Mouse (Mus musculus) limb, embryonic 15.5 days (tissue): ENCODE data around the gene Eml3. TPM values are rescaled to one million over a fixed set of nuclear protein-coding genes. Genes with fewer than 3 reads are reported as not detected.
A peak's percentile ranks its signal among the peaks of the same experiment; 100 is the strongest.

Experiments used
- ATAC-seq: fragments of 200-750 bp; cut with Nextera tagmentation; 2 replicates; pipeline ENCODE4 v1.8.0; 2017; ENCODE audit warnings: low read depth, moderate TSS enrichment; ENCODE audit not compliant: insufficient number of reproducible peaks, low FRiP score, low TSS enrichment
- H3K27ac ChIP-seq: fragments of 300-500 bp; sonication (generic); 2 replicates; pipeline ENCODE4 v1.5.1; 2015; ENCODE audit warnings: moderate library complexity, mild to moderate bottlenecking, inconsistent platforms
- H3K27me3 ChIP-seq: fragments of 300-500 bp; sonication (generic); 2 replicates; pipeline ENCODE4 v1.6.1; 2015; ENCODE audit warnings: inconsistent platforms
- H3K36me3 ChIP-seq: fragments of 300-500 bp; sonication (generic); 2 replicates; pipeline ENCODE4 v1.6.1; 2015; ENCODE audit warnings: inconsistent platforms
- H3K4me1 ChIP-seq: fragments of 300-500 bp; sonication (generic); 2 replicates; pipeline ENCODE4 v1.6.1; 2015; ENCODE audit warnings: inconsistent platforms
- H3K4me2 ChIP-seq: fragments of 300-500 bp; sonication (generic); 2 replicates; pipeline ENCODE4 v1.6.1; 2015; ENCODE audit warnings: mild to moderate bottlenecking, inconsistent platforms
- H3K4me3 ChIP-seq: fragments of 300-500 bp; sonication (generic); 2 replicates; pipeline ENCODE4 v1.5.1; 2015; ENCODE audit warnings: mild to moderate bottlenecking, inconsistent platforms
- H3K9ac ChIP-seq: fragments of 300-500 bp; sonication (generic); 2 replicates; pipeline ENCODE4 v1.6.1; 2015; ENCODE audit warnings: inconsistent platforms
- H3K9me3 ChIP-seq: fragments of 300-500 bp; sonication (generic); 2 replicates; pipeline ENCODE4 v1.6.1; 2016; ENCODE audit warnings: inconsistent platforms
- WGBS: fragments of 180-500 bp; shearing (Covaris S2); methylation state at CpG from one replicate; pipeline ENCODE4 v1.1.7; 2015; 5-methylcytosine and 5-hydroxymethylcytosine counted together
- polyA plus RNA-seq: library from polyadenylated mRNA; unstranded; fragments of >200 nt; fragmentation: Nextera tagmentation; extraction: Ambion mirVana; gene quantifications from 2 replicates; pipeline ENCODE4 v1.2.1, GENCODE M21; 2015

Eml3 gene
- polyA plus RNA-seq = 41.8 and 42.7 TPM in 2 replicates

DNA sequence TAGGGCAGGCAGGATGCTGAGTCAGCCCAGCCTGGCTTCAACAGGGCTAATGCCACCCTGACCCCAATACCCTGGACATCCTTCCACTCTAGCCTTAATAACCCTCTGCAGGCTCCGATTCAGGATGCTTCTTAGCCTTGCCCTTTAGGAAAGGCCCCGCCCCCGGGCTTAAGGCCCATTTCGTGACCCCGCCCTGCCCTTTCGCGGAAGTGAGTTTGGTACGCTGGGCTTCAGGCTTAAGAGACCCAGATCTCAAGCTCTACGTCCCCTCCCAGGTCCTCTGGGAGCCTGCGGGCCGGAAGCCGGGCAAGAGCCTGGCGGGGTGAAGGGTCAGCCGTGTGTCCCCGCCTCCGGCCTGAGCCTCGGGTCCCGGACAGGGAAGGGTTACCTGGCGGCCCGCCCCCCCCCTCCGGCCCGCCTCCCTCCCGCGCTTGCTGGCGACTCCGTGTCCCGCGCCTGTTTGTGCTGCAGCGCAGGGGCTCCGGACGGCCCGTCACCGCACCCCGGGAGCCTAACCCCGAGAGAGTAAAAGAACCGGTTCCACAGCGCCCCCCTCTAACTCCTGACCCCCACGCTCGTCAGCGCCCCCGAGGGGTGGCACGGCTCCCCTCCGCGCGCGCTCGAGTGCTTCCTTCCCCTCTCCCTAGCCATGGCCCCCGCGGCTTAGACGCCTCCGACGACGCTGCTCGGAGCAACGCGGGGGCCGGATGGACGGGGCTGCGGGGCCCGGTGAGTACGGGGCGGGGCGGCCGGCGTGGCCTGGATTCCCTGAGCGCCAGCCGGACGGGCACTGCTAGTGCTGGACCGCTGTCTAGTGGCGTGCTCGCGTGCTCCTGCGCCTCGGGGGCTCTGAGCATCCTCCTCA, at the start of gene Eml3, which contains the start of gene Rom1:
Gene Eml3, plus strand, starts transcription at position 329 of the 865 bp plus-strand sequence.
Gene Rom1, minus strand, starts transcription at position 133 of the 865 bp plus-strand sequence.
- Histone ChIP-seq H3K4me3 (peak within 1 kb of the TSS; percentile 84), H3K4me1 (peaks cover 29% of the 10 kb centered on the region), H3K9me3 (no peaks in the 10 kb centered on the region), H3K36me3 (peaks cover 46% of the 10 kb centered on the region), H3K27me3 (no peaks in the 10 kb centered on the region), H3K4me2 (peak within 1 kb of the TSS; percentile 74), H3K9ac (peak within 1 kb of the TSS; percentile 76), H3K27ac (peak within 1 kb of the TSS; percentile 88)
- peak; percentile 75 for ATAC-seq
- WGBS = under 1% methylated on average over 72 of the region's 74 CpGs

DNA sequence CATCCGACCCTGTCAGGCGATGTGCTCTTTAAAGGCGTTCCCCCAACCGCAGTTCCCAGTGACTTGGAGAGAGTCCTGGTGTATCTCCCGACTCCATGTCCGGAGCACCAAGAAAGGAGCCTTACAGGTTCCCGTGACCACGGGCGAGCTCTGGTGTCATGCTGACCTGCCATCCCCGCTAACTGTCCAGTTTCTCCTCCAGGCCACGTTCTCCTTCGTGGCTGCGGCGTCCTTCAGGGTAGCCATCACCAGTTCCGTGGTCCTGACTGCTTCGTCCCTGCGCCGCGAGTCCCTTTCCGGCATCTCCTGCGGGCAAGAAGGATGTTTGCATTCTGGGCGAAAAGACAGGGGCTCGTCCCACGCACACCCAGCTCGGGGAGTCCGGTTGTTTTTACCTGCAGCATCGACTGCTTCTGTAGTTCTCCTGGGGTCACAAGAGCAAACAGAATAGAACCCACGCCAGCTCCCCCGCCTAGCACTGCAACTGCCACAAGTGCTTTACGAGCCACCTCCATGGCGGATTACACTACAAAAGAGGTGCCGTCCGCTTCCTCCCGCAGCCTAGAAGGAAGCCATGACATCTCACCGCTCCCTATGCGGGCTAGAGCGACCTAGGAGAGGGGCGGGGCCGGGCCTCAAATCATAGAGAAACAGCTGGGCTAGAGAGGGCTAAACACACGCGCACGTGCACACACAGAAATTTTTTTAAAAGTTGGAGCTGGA, 48.9 kb upstream of the Eml3 start, which contains the start of gene Uqcc3:
Gene Uqcc3, minus strand, starts transcription at position 613 of the 723 bp plus-strand sequence.
- under 1% methylated on average over 42 of the region's 42 CpGs for WGBS
- H3K9ac ChIP-seq = peak within 1 kb of the TSS; percentile 79
- no peaks in the 10 kb centered on the region for H3K9me3 ChIP-seq
- H3K27me3 ChIP-seq = no peaks in the 10 kb centered on the region
- peaks cover 10% of the 10 kb centered on the region; the same call in 1 of the 2 replicates for H3K4me1 ChIP-seq
- peak within 1 kb of the TSS; percentile 71 for H3K4me3 ChIP-seq
- peak; percentile 89 for ATAC-seq
- peak within 1 kb of the TSS; percentile 65 for H3K4me2 ChIP-seq
- peak within 1 kb of the TSS; percentile 88 for H3K27ac ChIP-seq
- peaks cover 27% of the 10 kb centered on the region for H3K36me3 ChIP-seq

DNA sequence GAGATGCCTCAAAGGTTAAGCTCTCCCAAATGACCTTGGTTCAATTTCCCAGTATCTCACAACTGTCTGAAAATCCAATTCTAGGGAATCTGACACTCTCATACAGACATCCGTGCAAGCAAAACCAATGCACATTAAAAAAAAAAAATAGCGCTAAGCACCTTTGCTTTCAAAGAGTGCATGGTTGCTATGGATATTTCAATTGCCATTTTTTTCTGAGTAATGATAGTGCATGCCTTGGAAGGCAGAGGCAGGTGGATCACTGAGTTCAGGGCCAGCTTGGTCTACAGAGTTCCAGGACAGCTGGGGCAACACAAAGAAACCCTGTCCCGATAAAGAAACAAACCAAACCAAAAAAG, 48.3 kb upstream of the Eml3 start:
- peak overlapping the region; percentile 65 for H3K4me2 ChIP-seq
- peak overlapping the region; percentile 88 for H3K27ac ChIP-seq

DNA sequence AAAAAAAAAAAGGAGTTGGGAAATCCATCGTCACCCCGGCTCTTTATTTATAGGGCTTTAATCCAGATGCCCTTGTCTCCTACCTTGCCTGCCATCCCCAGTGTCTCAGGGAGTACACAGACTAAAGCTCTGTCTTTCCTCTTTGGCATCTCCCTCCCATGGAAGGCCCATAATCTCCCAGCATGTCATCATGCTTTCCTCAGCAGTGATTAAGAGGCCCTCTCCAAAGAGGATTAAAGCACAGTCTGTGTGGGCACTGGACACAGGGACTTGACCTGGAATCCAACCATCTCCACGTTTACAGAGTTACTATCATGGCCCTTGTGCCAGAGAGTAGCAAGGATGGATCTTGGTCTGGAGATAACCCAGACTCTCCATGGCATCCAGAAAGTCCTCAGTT, 45.7 kb upstream of the Eml3 start, which contains the start of the genes Lbhd1 and Gm49403:
Gene Lbhd1, plus strand, starts transcription at position 117 of the 400 bp plus-strand sequence.
Gene Gm49403, plus strand, starts transcription at position 315 of the 400 bp plus-strand sequence.
- ATAC-seq = no peak
- WGBS = 73% methylated on average over 3 of the region's 3 CpGs

More for the DNA sequence above, 48.3 kb upstream of the Eml3 start:
- Histone ChIP-seq H3K27me3 (no peaks in the 10 kb centered on the region), H3K4me1 (peaks cover 10% of the 10 kb centered on the region; the same call in 1 of the 2 replicates), H3K9me3 (no peaks in the 10 kb centered on the region), H3K36me3 (peaks cover 23% of the 10 kb centered on the region), H3K4me3 (peak overlapping the region; percentile 71), H3K9ac (peak overlapping the region; percentile 79; the same call in 1 of the 2 replicates)
- WGBS = 15% methylated on average over 3 of the region's 3 CpGs
- ATAC-seq = no peak

DNA sequence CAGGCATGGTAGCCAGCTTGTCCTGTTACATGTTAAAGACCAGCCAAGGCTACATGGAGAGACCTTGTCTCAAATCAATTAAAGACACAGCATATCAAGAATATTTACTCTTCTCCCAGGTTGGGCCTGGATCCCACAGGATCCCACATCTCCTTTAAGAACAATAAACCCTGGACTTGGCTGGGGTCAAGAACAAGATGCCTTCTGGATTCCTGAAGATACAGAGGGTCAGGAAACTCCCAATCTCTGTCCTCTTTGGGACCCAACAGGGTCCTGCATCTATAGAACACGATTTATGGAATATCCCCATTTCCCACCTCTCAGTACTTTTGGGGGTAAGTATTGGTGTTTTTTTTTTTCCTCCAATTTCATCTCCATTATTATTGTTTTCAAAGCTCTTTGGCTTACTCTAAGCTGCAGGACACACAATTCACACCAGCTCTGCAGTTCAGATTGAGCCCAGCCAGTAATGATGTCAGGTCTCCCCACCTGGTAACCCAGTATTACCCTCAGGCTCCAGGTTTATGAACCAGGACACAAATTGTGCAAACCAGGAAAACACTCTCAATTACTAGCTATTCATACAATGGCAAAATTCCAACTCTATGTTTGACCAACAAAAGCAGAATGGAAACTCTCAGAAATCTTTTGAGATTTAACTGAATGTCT, 42.3 kb upstream of the Eml3 start:
- ATAC-seq = no peak
- peak overlapping the region; percentile 67; the same call in 1 of the 2 replicates for H3K4me2 ChIP-seq
- H3K9ac ChIP-seq = no peak overlapping the region
- peaks cover 9% of the 10 kb centered on the region for H3K36me3 ChIP-seq
- no peaks in the 10 kb centered on the region for H3K27me3 ChIP-seq
- H3K4me3 ChIP-seq = peak overlapping the region; percentile 64
- WGBS = 55% methylated on average over 1 of the region's 1 CpGs
- peaks cover 14% of the 10 kb centered on the region for H3K4me1 ChIP-seq
- no peaks in the 10 kb centered on the region for H3K9me3 ChIP-seq
- peak overlapping the region; percentile 92 for H3K27ac ChIP-seq

More for the DNA sequence above, 45.7 kb upstream of the Eml3 start, which contains the start of the genes Lbhd1 and Gm49403:
- H3K9me3 ChIP-seq = no peaks in the 10 kb centered on the region
- H3K4me2 ChIP-seq = no peak within 1 kb of the TSS
- 0 out of 2 replicates have a peak, but pooled peaks cover 2% of the 10 kb centered on the region for H3K36me3 ChIP-seq
- H3K4me1 ChIP-seq = peaks cover 17% of the 10 kb centered on the region
- H3K9ac ChIP-seq = no peak within 1 kb of the TSS
- no peak within 1 kb of the TSS for H3K4me3 ChIP-seq
- no peak within 1 kb of the TSS for H3K27ac ChIP-seq
- H3K27me3 ChIP-seq = no peaks in the 10 kb centered on the region

DNA sequence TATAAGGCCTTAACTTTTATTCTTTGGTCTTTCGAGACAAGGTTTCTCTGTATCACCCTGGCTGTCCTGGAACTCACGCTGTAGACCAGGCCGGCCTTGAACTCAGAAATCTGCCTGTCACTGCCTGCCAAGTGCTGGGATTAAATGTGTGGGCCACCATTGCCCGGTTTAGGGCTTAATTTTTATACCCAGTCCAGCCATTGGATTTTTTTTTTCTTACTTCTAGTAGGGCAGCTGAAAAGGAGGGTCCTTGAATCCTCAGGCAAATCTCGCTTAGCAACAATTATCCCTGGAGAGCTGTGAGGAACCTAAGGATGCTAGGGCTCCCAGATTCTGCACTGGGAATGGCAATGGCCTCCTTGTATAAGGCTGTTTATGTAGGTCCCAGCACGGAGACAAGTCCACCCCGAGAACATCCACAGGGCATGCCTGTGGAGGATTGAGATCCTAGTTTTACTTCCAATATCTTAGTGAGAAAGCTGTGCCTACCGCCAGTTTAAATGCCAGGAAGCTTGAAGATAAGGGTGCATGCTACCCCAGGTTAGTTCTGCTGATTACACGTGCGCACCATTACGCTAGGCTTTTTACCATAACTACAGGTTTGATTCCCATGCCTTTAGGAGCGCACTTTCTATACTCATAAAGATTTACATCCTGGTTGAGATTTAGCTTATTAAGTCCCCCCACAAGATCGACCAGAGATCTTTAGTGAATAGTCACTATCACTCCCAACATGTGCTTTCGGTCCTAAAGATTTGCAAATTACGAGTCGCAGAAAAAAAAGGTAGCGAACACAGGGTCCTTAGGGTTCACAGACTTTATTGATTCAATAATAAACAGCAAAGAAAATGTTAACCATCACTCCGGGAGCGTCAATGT, 41.5 kb upstream of the Eml3 start:
- Histone ChIP-seq H3K27me3 (no peaks in the 10 kb centered on the region), H3K9ac (peak overlapping the region; percentile 89), H3K36me3 (peaks cover 9% of the 10 kb centered on the region), H3K4me3 (peak overlapping the region; percentile 64), H3K4me2 (peak overlapping the region; percentile 67), H3K4me1 (peaks cover 16% of the 10 kb centered on the region), H3K9me3 (no peaks in the 10 kb centered on the region), H3K27ac (peak overlapping the region; percentile 92)
- no peak for ATAC-seq
- 14% methylated on average over 19 of the region's 19 CpGs for WGBS

DNA sequence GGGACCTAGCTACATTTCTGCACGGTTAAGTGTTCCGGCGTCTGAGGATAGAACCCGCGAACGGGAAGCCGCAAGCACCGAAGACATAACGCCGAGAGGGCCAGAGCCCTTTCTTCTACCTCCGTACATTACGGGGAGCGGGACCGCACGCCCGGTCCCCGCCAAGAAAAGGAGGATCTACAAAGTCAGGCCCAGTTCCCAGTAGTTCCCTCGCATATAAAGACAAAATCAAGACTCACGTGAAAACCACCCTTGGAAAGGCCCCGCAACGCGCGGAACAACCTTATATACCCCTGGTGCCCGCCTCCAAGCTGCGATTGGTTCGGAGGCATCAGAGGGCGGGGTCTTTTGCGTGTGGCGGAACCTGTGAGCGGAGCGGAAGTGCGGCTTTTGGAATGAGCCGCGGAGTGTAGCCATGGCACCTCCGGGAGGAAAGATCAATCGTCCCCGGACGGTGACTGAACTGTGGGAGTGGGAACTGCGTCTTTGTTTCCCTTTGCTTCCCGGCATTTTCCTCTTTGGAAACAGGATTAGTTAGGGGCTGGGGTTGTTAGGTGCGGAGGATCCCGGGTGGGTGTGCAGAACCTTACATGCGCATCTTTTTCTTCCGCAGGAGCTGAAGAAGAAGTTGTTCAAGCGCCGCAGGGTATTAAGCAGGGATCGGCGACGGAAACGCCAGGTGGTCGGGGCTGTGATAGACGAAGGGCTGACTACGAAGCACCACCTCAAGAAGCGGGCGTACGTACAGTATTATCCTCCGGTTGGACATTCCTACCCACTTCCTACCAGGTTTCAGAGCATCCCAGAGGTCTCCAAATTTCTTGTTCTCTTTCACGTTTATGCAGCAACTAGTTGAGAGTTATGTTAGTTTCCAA, 40.6 kb upstream of the Eml3 start, which contains the start of the genes 1810009A15Rik and Gm49416:
Gene 1810009A15Rik, plus strand, starts transcription at position 343 of the 875 bp plus-strand sequence.
Gene Gm49416, plus strand, starts transcription at position 416 of the 875 bp plus-strand sequence.
- Histone ChIP-seq H3K9ac (peak within 1 kb of the TSS; percentile 89), H3K4me3 (peak within 1 kb of the TSS; percentile 64)
- WGBS = under 1% methylated on average over 58 of the region's 58 CpGs

DNA sequence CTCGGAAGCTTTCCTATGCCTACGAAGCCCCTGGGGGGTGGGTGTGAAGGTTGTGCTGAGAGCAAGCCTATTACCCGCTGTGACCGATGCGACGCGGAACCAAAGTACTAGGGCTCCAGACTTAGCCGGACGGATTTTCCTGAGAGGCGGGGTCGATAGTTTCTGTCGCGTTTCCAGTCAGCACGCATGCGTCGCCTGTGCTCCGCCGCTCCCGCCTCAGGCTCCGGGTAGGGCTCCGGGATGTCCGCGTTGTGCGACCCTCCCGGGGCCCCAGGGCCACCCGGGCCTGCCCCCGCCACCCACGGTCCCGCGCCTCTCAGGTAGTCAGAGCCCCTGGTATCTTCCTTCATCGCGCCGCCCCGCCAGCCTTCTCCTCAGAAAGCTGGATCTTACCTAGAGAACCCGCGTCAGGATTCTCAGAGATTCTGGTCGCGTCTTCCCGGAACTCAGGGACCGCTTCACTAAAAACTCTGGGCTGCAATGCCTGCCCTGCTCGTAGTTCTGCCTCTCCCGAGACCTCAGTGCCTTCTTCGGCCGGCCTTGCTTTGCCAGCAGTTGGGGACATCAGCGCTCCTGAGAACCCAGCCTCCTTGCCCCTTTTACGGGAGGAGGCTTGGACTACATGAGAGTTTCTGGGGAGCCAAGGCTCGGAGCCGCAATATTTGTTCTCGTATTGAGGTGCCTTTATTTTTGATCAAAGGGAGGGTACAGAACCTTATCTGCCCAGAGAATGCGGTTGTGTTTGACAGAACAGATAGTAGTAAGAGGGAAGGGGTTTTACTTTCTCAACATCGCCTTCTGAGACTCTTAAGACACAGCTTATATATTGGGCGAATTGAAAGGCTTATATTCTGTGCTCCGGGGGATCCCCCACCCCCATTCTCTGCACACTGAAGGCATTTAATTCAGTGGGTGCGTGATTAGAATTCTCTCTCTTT, 36.3 kb upstream of the Eml3 start, which contains the start of gene Ints5:
Gene Ints5, plus strand, starts transcription at position 177 of the 938 bp plus-strand sequence.
- peak within 1 kb of the TSS; percentile 79 for H3K4me2 ChIP-seq
- no peaks in the 10 kb centered on the region for H3K27me3 ChIP-seq
- peak; percentile 30; the same call in 1 of the 2 replicates for ATAC-seq
- peak within 1 kb of the TSS; percentile 90 for H3K27ac ChIP-seq
- peaks cover 30% of the 10 kb centered on the region for H3K36me3 ChIP-seq
- H3K4me1 ChIP-seq = peaks cover 37% of the 10 kb centered on the region
- WGBS = 2% methylated on average over 54 of the region's 54 CpGs
- peak within 1 kb of the TSS; percentile 79 for H3K4me3 ChIP-seq
- no peaks in the 10 kb centered on the region for H3K9me3 ChIP-seq
- peak within 1 kb of the TSS; percentile 84 for H3K9ac ChIP-seq

More for the DNA sequence above, 40.6 kb upstream of the Eml3 start, which contains the start of the genes 1810009A15Rik and Gm49416:
- Histone ChIP-seq H3K4me1 (peaks cover 20% of the 10 kb centered on the region), H3K4me2 (peak within 1 kb of the TSS; percentile 67), H3K27me3 (no peaks in the 10 kb centered on the region), H3K36me3 (peaks cover 9% of the 10 kb centered on the region), H3K9me3 (no peaks in the 10 kb centered on the region), H3K27ac (peak within 1 kb of the TSS; percentile 92)
- ATAC-seq = peak; percentile 92
